Mouse (Mus musculus) hindbrain, embryonic 11.5 days (tissue): ENCODE results near the gene Pgap2. TPM values are rescaled to one million over a fixed set of nuclear protein-coding genes. Genes with fewer than 3 reads are reported as not detected.
A peak's percentile ranks its signal among the peaks of the same experiment; 100 is the strongest.

ENCODE experiments used
- ATAC-seq: fragments of 200-750 bp; cut with Nextera tagmentation; 2 replicates; pipeline ENCODE4 v1.8.0; 2017; ENCODE audit warnings: mild to moderate bottlenecking, moderate TSS enrichment, moderate library complexity; ENCODE audit not compliant: low FRiP score
- DNase-seq: peaks from one replicate; pipeline ENCODE4 v3.0.0-alpha.2; 2015; ENCODE audit warnings: low spot score
- H3K27ac ChIP-seq: fragments of 300-500 bp; sonication (generic); 2 replicates; pipeline ENCODE4 v1.5.1; 2014; ENCODE audit warnings: mild to moderate bottlenecking, low read depth, low read length
- H3K27me3 ChIP-seq: fragments of 300-500 bp; sonication (generic); 2 replicates; pipeline ENCODE4 v1.6.1; 2014; ENCODE audit warnings: mild to moderate bottlenecking, low read length, moderate library complexity, mixed read lengths; ENCODE audit not compliant: control insufficient read depth, insufficient read depth
- H3K36me3 ChIP-seq: fragments of 300-500 bp; sonication (generic); 2 replicates; pipeline ENCODE4 v1.6.1; 2014; ENCODE audit warnings: mild to moderate bottlenecking, low read length, moderate library complexity, mixed read lengths; ENCODE audit not compliant: control insufficient read depth, insufficient read depth
- H3K4me1 ChIP-seq: fragments of 300-500 bp; sonication (generic); replicated peaks from 2 replicates; pipeline ENCODE4 v1.6.1; 2014; ENCODE audit warnings: low read length, mixed read lengths; ENCODE audit not compliant: control insufficient read depth, insufficient read depth
- H3K4me2 ChIP-seq: fragments of 300-500 bp; sonication (generic); replicated peaks from 2 replicates; pipeline ENCODE4 v1.6.1; 2014; ENCODE audit warnings: mild to moderate bottlenecking, low read depth, low read length
- H3K4me3 ChIP-seq: fragments of 300-500 bp; sonication (generic); 2 replicates; pipeline ENCODE4 v1.5.1; 2014; ENCODE audit warnings: low read depth, low read length
- H3K9ac ChIP-seq: fragments of 300-500 bp; sonication (generic); 2 replicates; pipeline ENCODE4 v1.6.1; 2014; ENCODE audit warnings: low read depth, low read length
- H3K9me3 ChIP-seq: fragments of 300-500 bp; sonication (generic); 2 replicates; pipeline ENCODE4 v1.6.1; 2016; ENCODE audit warnings: low read length; ENCODE audit not compliant: control insufficient read depth
- WGBS: fragments of 180-500 bp; shearing (Covaris S2); extraction: QIAGEN DNeasy Blood & Tissue Kit; methylation state at CpG from one replicate; pipeline ENCODE4 v1.1.7; 2014; 5-methylcytosine and 5-hydroxymethylcytosine counted together
- polyA plus RNA-seq: library from polyadenylated mRNA; unstranded; fragments of >200 nt; fragmentation: Nextera tagmentation; extraction: Ambion mirVana; gene quantifications from 2 replicates; pipeline ENCODE4 v1.2.1, GENCODE M21; 2014

Pgap2 gene
- polyA plus RNA-seq, 1 experiment from 2014 or later = 47.4 TPM

DNA sequence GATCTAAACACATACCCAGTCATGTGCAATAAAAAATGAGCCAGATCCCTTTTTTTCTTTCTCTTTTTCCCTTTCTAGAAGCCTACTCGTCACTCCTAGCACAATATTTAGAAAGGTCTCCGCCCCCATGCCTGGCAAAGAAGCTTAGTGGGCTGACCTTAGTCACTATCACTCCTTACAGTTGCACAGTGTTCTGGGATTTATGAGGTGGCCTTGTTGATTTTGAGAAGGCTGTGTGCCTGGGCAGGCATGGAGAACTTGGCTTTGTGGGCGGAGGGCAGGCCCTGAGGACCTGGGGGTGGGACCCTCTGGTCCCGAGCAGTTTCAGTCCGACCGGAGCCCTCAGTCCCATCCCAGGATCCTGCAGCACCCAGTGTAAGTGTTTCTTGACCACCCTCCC, 19.8 kb downstream of the Pgap2 start:
- 94% methylated on average over 6 of the region's 6 CpGs for WGBS
- H3K27ac ChIP-seq = no peak overlapping the region
- DNase-seq (no peak), ATAC-seq (no peak)
- H3K4me3 ChIP-seq = no peak overlapping the region
- no peaks in the 10 kb centered on the region for H3K4me1 ChIP-seq
- no peak overlapping the region for H3K9ac ChIP-seq
- H3K36me3 ChIP-seq = no peaks in the 10 kb centered on the region
- no peak overlapping the region for H3K4me2 ChIP-seq
- H3K9me3 ChIP-seq = no peaks in the 10 kb centered on the region
- no peaks in the 10 kb centered on the region for H3K27me3 ChIP-seq

DNA sequence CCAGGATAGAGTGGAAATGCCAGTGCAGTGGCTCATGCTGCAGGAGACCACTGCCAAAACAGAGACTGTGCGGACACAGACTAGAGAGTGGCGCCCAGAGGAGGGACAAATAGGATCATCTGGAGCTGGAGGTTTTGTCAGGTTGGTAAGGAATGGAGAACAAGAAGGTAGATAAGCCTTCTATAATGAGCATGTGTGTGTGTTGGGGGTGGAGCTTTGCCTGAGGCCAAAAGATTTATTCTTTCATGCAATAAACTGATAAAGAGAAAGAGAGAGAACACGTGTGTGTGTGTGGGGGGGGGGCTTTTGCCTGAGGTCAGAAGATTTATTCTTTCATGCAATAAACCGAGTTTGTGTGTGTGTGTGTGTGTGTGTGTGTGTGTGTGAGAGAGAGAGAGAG, 23.1 kb downstream of the Pgap2 start:
- Histone ChIP-seq H3K4me2 (no peak overlapping the region), H3K4me1 (no peaks in the 10 kb centered on the region), H3K4me3 (no peak overlapping the region), H3K9ac (no peak overlapping the region), H3K27me3 (no peaks in the 10 kb centered on the region), H3K36me3 (peaks cover 6% of the 10 kb centered on the region; the same call in 1 of the 2 replicates), H3K27ac (no peak overlapping the region), H3K9me3 (no peaks in the 10 kb centered on the region)
- no peak for ATAC-seq
- DNase-seq = no peak
- WGBS = 89% methylated on average over 4 of the region's 4 CpGs

DNA sequence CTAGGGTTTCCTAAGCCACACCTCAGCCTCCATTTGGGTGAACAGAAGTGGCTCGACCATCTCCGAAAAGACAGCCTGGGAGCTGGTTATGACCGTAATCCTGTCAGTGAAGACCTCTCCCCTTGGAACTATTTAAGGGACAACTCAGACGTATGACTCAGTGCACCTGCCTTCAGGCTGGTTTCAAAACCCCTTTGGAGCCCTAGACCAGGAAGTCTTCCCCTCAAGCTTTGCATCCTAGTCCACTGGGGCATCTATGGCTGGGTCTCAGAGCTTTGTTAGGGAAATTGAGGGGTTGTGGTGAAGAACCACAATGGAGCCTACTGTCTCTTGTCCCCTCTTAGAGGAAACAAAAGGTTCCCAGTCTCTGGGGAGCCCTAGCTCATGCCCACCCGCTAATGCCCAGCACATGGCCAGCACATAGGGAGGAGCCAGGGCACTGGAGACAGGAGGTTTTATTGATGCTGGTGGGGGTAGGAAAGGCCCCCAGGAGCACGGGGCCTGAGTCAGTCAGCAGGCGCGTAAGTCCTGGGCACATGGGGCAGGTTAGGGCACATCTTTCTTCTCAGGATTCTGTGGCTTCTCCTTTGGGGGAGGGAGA, 28.8 kb downstream of the Pgap2 start:
- no peak for ATAC-seq

DNA sequence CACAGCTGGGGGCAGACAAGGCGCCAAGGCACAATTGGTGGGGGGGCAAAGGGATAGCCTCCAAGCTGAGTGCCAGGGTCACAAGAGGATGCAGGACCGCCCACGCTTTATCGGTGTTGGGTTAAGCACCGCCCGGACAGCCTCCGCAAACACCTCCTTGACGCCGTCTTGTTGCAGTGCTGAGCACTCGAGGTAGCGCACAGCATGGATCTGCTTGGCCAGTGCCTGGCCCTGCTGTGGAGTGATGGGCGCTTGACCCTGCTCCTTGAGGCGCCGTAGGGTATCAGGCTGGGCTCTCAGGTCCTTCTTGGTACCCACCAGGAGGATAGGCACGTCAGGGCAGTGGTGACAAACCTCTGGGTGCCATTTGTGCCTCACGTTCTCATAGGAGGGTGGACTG, 29.6 kb downstream of the Pgap2 start:
- Histone ChIP-seq H3K27me3 (no peaks in the 10 kb centered on the region), H3K4me2 (no peak overlapping the region), H3K9me3 (no peaks in the 10 kb centered on the region), H3K36me3 (peaks cover 11% of the 10 kb centered on the region), H3K4me1 (no peaks in the 10 kb centered on the region), H3K9ac (no peak overlapping the region), H3K27ac (no peak overlapping the region), H3K4me3 (no peak overlapping the region)
- WGBS = 92% methylated on average over 16 of the region's 16 CpGs
- no peak for DNase-seq
- ATAC-seq = no peak

More for the DNA sequence above, 28.8 kb downstream of the Pgap2 start:
- peaks cover 11% of the 10 kb centered on the region for H3K36me3 ChIP-seq
- no peaks in the 10 kb centered on the region for H3K4me1 ChIP-seq
- no peak overlapping the region for H3K4me2 ChIP-seq
- H3K4me3 ChIP-seq = no peak overlapping the region
- no peaks in the 10 kb centered on the region for H3K9me3 ChIP-seq
- 84% methylated on average over 8 of the region's 8 CpGs for WGBS
- DNase-seq = no peak
- H3K27ac ChIP-seq = no peak overlapping the region
- H3K27me3 ChIP-seq = no peaks in the 10 kb centered on the region
- no peak overlapping the region for H3K9ac ChIP-seq

DNA sequence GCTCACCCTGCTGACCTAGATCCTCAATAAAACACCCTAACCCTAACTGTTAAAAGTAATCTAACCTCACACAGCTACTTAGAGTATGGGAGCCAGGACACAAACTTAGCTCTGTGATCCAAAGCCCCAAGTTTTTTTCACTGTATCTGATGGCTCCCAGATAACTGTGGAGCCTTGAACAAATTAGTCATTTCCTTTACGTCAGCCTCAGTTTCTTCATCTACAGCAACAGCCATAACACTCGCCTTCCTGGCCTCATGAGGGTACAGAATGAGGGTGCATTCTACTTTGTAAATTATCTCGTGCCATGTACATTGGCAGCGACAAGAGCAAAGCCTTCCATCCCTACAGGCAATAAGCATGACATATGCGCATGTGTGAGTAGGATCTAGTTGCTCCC, 32.4 kb downstream of the Pgap2 start:
- DNase-seq = no peak
- WGBS = 88% methylated on average over 5 of the region's 5 CpGs
- Histone ChIP-seq H3K9me3 (no peaks in the 10 kb centered on the region), H3K36me3 (peaks cover 9% of the 10 kb centered on the region), H3K4me2 (no peak overlapping the region), H3K4me3 (no peak overlapping the region), H3K9ac (no peak overlapping the region), H3K4me1 (peaks cover 5% of the 10 kb centered on the region), H3K27ac (no peak overlapping the region), H3K27me3 (no peaks in the 10 kb centered on the region)
- no peak for ATAC-seq

DNA sequence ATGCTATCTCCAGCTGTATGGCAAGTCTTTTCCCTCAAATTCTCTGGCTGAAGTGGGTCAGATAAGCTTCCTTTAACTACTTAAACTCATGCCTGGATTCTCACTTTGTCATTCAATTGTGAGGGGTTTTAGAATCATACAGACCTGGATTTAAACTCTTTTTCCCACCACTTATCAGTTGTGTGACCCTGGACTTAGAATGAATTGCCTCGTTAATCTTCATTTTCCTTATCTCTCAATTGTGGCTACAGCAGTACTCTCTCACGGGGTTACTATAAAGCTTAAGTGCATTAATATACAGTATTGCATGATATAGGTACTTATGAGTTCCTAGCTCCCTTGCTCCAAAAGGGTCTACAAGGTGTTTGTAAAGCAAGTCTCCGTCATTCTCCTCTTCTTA, 32.9 kb downstream of the Pgap2 start:
- Histone ChIP-seq H3K27me3 (no peaks in the 10 kb centered on the region), H3K27ac (no peak overlapping the region), H3K9me3 (no peaks in the 10 kb centered on the region), H3K9ac (no peak overlapping the region), H3K4me3 (no peak overlapping the region), H3K36me3 (peaks cover 7% of the 10 kb centered on the region), H3K4me2 (no peak overlapping the region), H3K4me1 (peaks cover 5% of the 10 kb centered on the region)
- DNase-seq (no peak), ATAC-seq (no peak)
- WGBS = 95% methylated on average over 3 of the region's 3 CpGs

DNA sequence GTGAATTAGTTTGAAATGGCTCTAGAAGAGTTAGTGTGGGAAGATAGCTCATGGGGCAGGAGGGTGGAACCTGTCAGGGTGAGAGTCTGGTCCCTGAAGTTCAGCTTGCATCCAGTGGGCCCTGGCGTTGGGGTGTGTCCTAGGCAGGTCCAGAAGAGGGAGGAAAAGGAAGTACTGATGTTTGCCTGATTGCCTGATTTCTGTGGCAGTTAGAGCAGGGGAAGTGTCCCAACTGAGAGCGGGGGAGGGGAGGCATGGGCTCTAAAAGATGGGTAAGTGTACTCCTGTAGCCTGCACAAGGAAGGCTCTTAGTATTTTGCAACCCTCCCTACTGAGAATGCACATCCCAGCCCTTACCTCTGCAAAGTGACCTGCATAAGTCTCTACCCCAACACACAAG, 33.9 kb downstream of the Pgap2 start:
- H3K27ac ChIP-seq = no peak overlapping the region
- WGBS = 81% methylated on average over 2 of the region's 2 CpGs
- H3K9me3 ChIP-seq = no peaks in the 10 kb centered on the region
- no peak overlapping the region for H3K4me2 ChIP-seq
- no peak overlapping the region for H3K4me3 ChIP-seq
- H3K9ac ChIP-seq = no peak overlapping the region
- peaks cover 7% of the 10 kb centered on the region for H3K4me1 ChIP-seq
- DNase-seq = no peak
- no peak for ATAC-seq
- H3K27me3 ChIP-seq = no peaks in the 10 kb centered on the region
- H3K36me3 ChIP-seq = peaks cover 6% of the 10 kb centered on the region

DNA sequence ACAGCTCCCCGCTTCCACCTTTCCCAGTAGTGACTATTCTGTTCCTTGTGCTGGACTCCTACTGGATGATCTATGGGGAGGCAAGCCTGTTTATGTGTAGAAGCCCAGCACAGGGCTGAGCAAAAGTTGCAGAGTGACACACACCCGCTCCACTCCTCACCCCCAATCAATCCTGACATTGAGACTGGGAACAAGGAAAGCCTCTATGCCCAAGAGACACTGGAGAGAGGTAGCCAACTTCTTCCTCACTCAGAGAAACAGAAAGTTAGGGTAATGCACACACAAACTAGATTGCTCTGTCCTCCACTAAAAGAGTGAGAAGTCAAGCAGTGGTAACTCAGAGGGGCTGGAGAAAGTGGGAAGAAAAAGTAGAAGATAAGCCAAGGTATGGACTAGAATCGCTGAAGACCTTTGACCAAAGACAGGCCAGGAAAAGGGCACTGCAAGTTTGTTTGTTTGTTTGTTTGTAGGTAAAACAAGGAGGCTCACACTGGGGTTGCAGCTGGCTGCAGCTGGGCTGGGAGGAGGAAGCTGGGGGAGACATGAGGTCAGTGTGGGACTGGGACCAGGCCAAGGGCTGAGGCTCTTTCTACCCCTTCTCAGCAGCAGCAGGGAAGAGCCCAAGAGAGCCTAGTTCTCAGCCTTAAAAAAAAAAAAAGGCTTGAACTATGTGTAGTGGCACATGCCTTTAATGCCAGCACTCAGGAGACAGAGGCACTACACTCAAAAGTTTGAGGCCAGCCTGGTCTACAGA, 35.0 kb downstream of the Pgap2 start:
- Histone ChIP-seq H3K9ac (no peak overlapping the region), H3K4me2 (no peak overlapping the region), H3K27ac (no peak overlapping the region), H3K4me1 (peaks cover 7% of the 10 kb centered on the region), H3K9me3 (no peaks in the 10 kb centered on the region), H3K27me3 (no peaks in the 10 kb centered on the region), H3K4me3 (no peak overlapping the region), H3K36me3 (peaks cover 2% of the 10 kb centered on the region; the same call in 1 of the 2 replicates)
- DNase-seq (no peak), ATAC-seq (no peak)
- 86% methylated on average over 3 of the region's 3 CpGs for WGBS

DNA sequence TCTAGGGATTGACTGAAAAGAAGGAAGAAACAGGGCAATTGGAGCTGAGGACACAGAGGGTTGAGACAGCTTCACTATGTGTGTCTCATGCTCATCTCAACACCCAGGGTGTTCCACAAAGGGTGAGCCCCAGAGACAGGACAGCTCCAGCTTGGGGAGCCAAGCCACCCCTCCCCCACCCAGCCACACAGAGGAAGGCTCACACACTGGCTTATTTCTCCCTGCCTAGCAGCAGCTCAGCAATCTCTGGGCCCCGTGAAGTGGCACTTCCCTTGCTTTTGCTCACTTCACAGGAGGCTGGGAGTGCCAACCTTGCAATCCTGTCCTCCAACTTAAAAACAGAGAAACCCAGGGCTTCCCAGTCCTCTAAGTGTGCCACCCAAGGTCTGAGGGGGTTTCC, 35.8 kb downstream of the Pgap2 start:
- no peaks in the 10 kb centered on the region for H3K36me3 ChIP-seq
- no peak for ATAC-seq
- no peak for DNase-seq
- 0% methylated on average over 1 of the region's 1 CpGs for WGBS
- H3K4me2 ChIP-seq = no peak overlapping the region
- H3K9me3 ChIP-seq = no peaks in the 10 kb centered on the region
- H3K27ac ChIP-seq = no peak overlapping the region
- no peak overlapping the region for H3K4me3 ChIP-seq
- 0 out of 2 replicates have a peak overlapping the region, but pooled peaks have one; percentile 27 for H3K9ac ChIP-seq
- H3K4me1 ChIP-seq = peaks cover 7% of the 10 kb centered on the region
- no peaks in the 10 kb centered on the region for H3K27me3 ChIP-seq
